Mouse (Mus musculus) forebrain, embryonic 14.5 days (tissue): ENCODE measurements around the gene Sorl1. TPM values are rescaled to one million over a fixed set of nuclear protein-coding genes. Genes with fewer than 3 reads are reported as not detected.
"Not testable (repeated sequence)": the region's sequence is repeated elsewhere in the genome, so short reads cannot be mapped to it uniquely, and the experiment has no call there.

Source experiments
- ATAC-seq: fragments of 200-750 bp; cut with Nextera tagmentation; 2 replicates; pipeline ENCODE4 v1.8.0; 2017; ENCODE audit warnings: mild to moderate bottlenecking, moderate library complexity
- DNase-seq: peaks from one replicate; pipeline ENCODE4 v3.0.0-alpha.2; 2015; ENCODE audit warnings: low spot score
- H3K27ac ChIP-seq: fragments of 300-500 bp; sonication (generic); 2 replicates; pipeline ENCODE4 v1.5.1; 2014; ENCODE audit warnings: low read depth, mild to moderate bottlenecking, control low read depth, low read length, moderate library complexity
- H3K27me3 ChIP-seq: fragments of 300-500 bp; sonication (generic); replicated peaks from 2 replicates; pipeline ENCODE4 v1.6.1; 2014; ENCODE audit warnings: low read length, control low read depth, mixed read lengths; ENCODE audit not compliant: control insufficient read depth, insufficient read depth
- H3K36me3 ChIP-seq: fragments of 300-500 bp; sonication (generic); 2 replicates; pipeline ENCODE4 v1.6.1; 2014; ENCODE audit warnings: low read length, control low read depth; ENCODE audit not compliant: control insufficient read depth, insufficient read depth
- H3K4me1 ChIP-seq: fragments of 300-500 bp; sonication (generic); 2 replicates; pipeline ENCODE4 v1.6.1; 2014; ENCODE audit warnings: antibody characterized with exemption, low read length, control low read depth; ENCODE audit not compliant: control insufficient read depth, insufficient read depth
- H3K4me2 ChIP-seq: fragments of 300-500 bp; sonication (generic); 2 replicates; pipeline ENCODE4 v1.6.1; 2014; ENCODE audit warnings: mild to moderate bottlenecking, control low read depth, low read length
- H3K4me3 ChIP-seq: fragments of 300-500 bp; sonication (generic); 2 replicates; pipeline ENCODE4 v1.5.1; 2014; ENCODE audit warnings: low read depth, low read length, control low read depth
- H3K9ac ChIP-seq: fragments of 300-500 bp; sonication (generic); 2 replicates; pipeline ENCODE4 v1.6.1; 2014; ENCODE audit warnings: mild to moderate bottlenecking, low read length, control low read depth, moderate library complexity
- H3K9me3 ChIP-seq: fragments of 300-500 bp; sonication (generic); replicated peaks from 2 replicates; pipeline ENCODE4 v1.6.1; 2016; ENCODE audit warnings: low read length, control low read depth, mixed read lengths; ENCODE audit not compliant: control insufficient read depth
- WGBS: fragments of 180-500 bp; shearing (Covaris S2); extraction: QIAGEN DNeasy Blood & Tissue Kit; methylation state at CpG from one replicate; pipeline ENCODE4 v1.1.7; 2014; 5-methylcytosine and 5-hydroxymethylcytosine counted together
- polyA plus RNA-seq: library from polyadenylated mRNA; unstranded; fragments of >200 nt; fragmentation: Nextera tagmentation; extraction: Ambion mirVana; gene quantifications from 2 replicates; pipeline ENCODE4 v1.2.1, GENCODE M21; 2014

Gene Sorl1
- polyA plus RNA-seq, 1 experiment from 2014 or later, result 10.8 TPM

DNA sequence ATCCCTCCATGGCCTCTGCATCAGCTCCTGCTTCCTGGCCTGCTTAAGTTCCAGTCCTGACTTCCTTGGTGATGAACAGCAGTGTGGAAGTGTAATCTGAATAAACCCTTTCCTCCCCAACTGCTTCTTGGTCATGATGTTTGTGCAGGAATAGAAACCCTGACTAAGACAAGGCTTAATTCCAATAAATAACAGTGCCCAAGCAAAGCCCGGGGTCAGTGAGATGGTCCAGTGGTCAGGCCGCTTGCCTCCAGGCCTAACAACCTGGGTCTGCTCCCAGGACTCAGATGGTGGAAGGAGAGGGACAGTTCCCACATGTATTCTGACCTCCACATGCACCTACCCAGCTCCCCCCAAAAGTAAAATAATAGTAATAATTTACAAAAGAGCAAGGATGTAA, 65.1 kb downstream of the Sorl1 start:
- 96% methylated on average over 2 of the region's 2 CpGs for WGBS
- not testable (repeated sequence) for H3K9me3 ChIP-seq, H3K36me3 ChIP-seq, ATAC-seq, H3K4me2 ChIP-seq, H3K4me3 ChIP-seq, H3K27ac ChIP-seq, DNase-seq, H3K9ac ChIP-seq, H3K27me3 ChIP-seq
- H3K4me1 ChIP-seq, result peaks cover 12% of the 10 kb centered on the region

- Histone ChIP-seq H3K4me2 (no peak overlapping the region), H3K4me3 (no peak overlapping the region), H3K36me3 (no peaks in the 10 kb centered on the region), H3K9ac (no peak overlapping the region), H3K27me3 (no peaks in the 10 kb centered on the region), H3K9me3 (no peaks in the 10 kb centered on the region), H3K27ac (no peak overlapping the region), H3K4me1 (peaks cover 22% of the 10 kb centered on the region)
- ATAC-seq (no peak), DNase-seq (no peak)
- WGBS, result 92% methylated on average over 5 of the region's 5 CpGs
These were observed 67.5 kb downstream of the Sorl1 start for GRCm38 (mm10) chr9:42056591-42056990.

DNA sequence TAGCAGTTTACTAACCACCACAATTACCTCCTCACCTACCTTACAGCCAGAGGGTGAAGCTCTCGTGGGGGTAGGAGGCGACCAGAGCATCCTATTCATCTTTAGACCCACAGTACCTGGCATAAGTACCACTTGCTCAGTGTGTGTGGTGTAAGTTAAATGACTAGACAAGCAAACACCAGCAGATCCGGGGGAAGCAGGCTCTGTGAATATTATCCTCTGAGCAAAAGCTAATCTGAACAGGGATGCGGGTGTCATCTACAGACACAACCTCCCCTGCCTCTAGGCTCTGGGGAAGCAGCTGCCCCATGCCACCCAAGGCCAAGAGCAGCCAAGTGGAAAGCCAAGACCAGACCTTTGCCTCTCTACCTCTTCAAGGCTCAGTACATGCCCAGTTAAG, 68.7 kb downstream of the Sorl1 start:
- H3K9me3 ChIP-seq, result no peaks in the 10 kb centered on the region
- DNase-seq (no peak), ATAC-seq (peak; percentile 62; the same call in 1 of the 2 replicates)
- no peak overlapping the region for H3K4me2 ChIP-seq
- H3K4me1 ChIP-seq, result peaks cover 22% of the 10 kb centered on the region
- H3K4me3 ChIP-seq, result no peak overlapping the region
- no peak overlapping the region for H3K9ac ChIP-seq
- WGBS, result 64% methylated on average over 4 of the region's 4 CpGs
- no peaks in the 10 kb centered on the region for H3K27me3 ChIP-seq
- H3K36me3 ChIP-seq, result no peaks in the 10 kb centered on the region
- H3K27ac ChIP-seq, result peak overlapping the region; percentile 84

- no peak overlapping the region for H3K4me3 ChIP-seq
- DNase-seq (peak; percentile 92), ATAC-seq (peak; percentile 92)
- peak overlapping the region; percentile 84 for H3K27ac ChIP-seq
- peak overlapping the region; percentile 24; the same call in 1 of the 2 replicates for H3K4me2 ChIP-seq
- peaks cover 22% of the 10 kb centered on the region for H3K4me1 ChIP-seq
- no peaks in the 10 kb centered on the region for H3K9me3 ChIP-seq
- H3K9ac ChIP-seq, result no peak overlapping the region
- 56% methylated on average over 20 of the region's 20 CpGs for WGBS
- H3K27me3 ChIP-seq, result no peaks in the 10 kb centered on the region
- no peaks in the 10 kb centered on the region for H3K36me3 ChIP-seq
These were observed 69.5 kb downstream of the Sorl1 start for GRCm38 (mm10) chr9:42054339-42055272.

GRCm38 (mm10) chr9:42053591-42054190, 70.4 kb downstream of the Sorl1 start:
- no peak overlapping the region for H3K4me2 ChIP-seq
- H3K4me3 ChIP-seq, result no peak overlapping the region
- H3K36me3 ChIP-seq, result no peaks in the 10 kb centered on the region
- DNase-seq (peak; percentile 32), ATAC-seq (no peak)
- H3K27ac ChIP-seq, result peak overlapping the region; percentile 84; the same call in 1 of the 2 replicates
- peaks cover 22% of the 10 kb centered on the region for H3K4me1 ChIP-seq
- 54% methylated on average over 12 of the region's 12 CpGs for WGBS
- no peaks in the 10 kb centered on the region for H3K27me3 ChIP-seq
- no peaks in the 10 kb centered on the region for H3K9me3 ChIP-seq
- H3K9ac ChIP-seq, result no peak overlapping the region

DNA sequence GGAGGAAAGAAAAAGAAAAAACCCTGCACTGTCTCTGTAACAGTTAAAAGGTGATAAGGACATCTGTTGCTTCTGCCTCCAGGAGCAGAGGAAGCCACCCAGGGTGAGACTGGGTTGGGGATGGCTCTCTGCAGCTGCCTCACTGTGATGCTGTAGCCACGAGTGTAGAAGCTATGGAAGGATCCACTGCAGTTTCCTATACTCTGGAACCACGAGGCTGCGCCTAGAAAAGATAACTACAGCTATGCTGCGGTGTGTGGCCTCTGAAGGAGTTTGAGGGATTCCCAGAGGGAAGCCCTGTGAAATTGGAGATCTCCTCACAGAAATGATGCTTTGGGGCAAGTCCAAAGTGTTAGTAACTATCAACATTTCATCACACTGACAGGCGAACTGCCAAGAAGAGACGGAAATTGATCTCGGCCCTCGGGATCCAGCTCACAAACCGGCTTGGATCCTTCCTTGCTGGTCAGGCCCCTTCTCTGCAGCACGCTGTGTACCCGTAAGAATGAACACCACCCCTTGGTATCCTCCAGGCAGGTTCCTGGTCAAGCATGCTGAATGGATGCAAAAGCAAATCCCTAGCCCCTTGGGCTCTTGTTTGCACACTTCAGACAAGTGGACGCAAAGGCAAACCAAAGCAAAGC, 71.3 kb downstream of the Sorl1 start:
- no peaks in the 10 kb centered on the region for H3K9me3 ChIP-seq
- WGBS, result 74% methylated on average over 12 of the region's 12 CpGs

DNA sequence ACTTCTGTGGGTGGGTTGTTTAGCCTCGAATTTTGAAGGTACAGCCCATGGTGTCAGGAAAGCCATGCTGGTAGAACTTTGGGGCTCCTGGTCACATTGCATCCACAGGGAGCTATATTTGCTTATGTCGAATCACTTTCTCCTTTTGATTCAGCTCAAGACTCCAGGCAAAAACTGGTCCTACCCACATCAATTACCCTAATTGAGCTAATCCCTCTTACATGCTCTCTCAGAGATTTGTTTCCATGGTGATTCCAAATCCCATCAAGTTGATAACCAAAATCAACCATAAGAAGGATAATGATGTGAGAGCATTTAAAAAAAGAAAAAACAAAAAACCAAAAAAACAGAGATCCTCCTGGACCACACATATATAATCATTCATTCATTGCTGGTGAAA, 75.6 kb downstream of the Sorl1 start:
- WGBS, result 3% methylated on average over 2 of the region's 2 CpGs

More for the DNA sequence above, 71.3 kb downstream of the Sorl1 start:
- Histone ChIP-seq H3K36me3 (no peaks in the 10 kb centered on the region), H3K4me3 (no peak overlapping the region), H3K27ac (no peak overlapping the region), H3K27me3 (no peaks in the 10 kb centered on the region), H3K4me1 (peaks cover 30% of the 10 kb centered on the region), H3K4me2 (no peak overlapping the region), H3K9ac (no peak overlapping the region)
- DNase-seq (peak; percentile 22), ATAC-seq (no peak)

GRCm38 (mm10) chr9:42047786-42048185, 76.3 kb downstream of the Sorl1 start:
- no peaks in the 10 kb centered on the region for H3K27me3 ChIP-seq
- ATAC-seq (no peak), DNase-seq (no peak)
- H3K4me1 ChIP-seq, result peaks cover 11% of the 10 kb centered on the region
- peaks cover 16% of the 10 kb centered on the region for H3K36me3 ChIP-seq
- H3K4me3 ChIP-seq, result no peak overlapping the region
- WGBS, result 23% methylated on average over 5 of the region's 5 CpGs
- no peaks in the 10 kb centered on the region for H3K9me3 ChIP-seq
- no peak overlapping the region for H3K27ac ChIP-seq
- no peak overlapping the region for H3K9ac ChIP-seq
- H3K4me2 ChIP-seq, result no peak overlapping the region

More for the DNA sequence above, 75.6 kb downstream of the Sorl1 start:
- H3K27ac ChIP-seq, result no peak overlapping the region
- H3K36me3 ChIP-seq, result peaks cover 9% of the 10 kb centered on the region
- H3K9ac ChIP-seq, result no peak overlapping the region
- H3K4me2 ChIP-seq, result no peak overlapping the region
- DNase-seq (peak; percentile 44), ATAC-seq (no peak)
- peaks cover 16% of the 10 kb centered on the region for H3K4me1 ChIP-seq
- H3K4me3 ChIP-seq, result no peak overlapping the region
- no peaks in the 10 kb centered on the region for H3K27me3 ChIP-seq
- no peaks in the 10 kb centered on the region for H3K9me3 ChIP-seq
